Mouse (Mus musculus) embryo, embryonic 9.5 days (tissue): ENCODE data around the gene Tmem245.
"Not testable (repeated sequence)": the region's sequence is repeated elsewhere in the genome, so short reads cannot be mapped to it uniquely, and the experiment has no call there.

ENCODE experiments used
- DNase-seq: peaks from one replicate; pipeline ENCODE4 v3.0.0-alpha.2; 2017; ENCODE audit errors: extremely low spot score

Gene Tmem245

DNA sequence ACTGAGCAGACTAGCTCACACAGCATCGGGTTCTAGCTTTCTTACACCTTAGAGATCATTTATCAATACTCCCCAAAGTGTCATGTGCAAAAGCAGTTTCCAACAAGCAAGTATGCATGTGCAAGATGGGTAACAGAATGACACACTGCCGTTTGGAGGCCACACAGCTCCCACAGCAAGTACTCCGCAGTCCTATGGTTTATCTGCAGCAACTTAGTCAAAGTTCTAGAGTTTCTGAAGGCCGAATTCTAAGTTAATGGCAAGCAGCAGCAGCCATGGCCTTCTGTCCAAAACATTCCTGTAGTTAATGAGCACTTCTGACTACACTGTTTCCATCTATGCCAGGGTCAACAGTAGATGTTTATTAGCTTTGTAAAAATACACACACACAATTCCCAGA, 20.3 kb downstream of the Tmem245 start:
- no peak for DNase-seq

DNA sequence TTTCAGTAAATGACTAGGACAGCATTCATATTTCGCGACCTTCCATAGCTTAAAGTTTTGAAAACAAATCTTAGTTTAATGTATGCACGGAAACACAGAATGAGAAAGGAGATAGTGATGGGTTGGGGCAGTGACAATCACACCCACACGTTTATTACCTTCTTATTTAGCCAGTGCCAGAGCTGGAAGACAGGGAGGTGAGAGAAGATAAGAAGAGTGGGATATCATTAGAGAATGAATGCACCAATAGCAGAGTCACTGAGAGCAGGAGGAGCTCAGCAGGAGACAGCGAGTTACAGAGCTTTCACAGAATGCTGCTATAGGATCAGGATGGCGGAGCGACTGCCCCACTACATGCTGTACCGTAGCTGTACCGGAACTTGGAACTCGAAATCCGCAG, 25.0 kb downstream of the Tmem245 start:
- no peak for DNase-seq

DNA sequence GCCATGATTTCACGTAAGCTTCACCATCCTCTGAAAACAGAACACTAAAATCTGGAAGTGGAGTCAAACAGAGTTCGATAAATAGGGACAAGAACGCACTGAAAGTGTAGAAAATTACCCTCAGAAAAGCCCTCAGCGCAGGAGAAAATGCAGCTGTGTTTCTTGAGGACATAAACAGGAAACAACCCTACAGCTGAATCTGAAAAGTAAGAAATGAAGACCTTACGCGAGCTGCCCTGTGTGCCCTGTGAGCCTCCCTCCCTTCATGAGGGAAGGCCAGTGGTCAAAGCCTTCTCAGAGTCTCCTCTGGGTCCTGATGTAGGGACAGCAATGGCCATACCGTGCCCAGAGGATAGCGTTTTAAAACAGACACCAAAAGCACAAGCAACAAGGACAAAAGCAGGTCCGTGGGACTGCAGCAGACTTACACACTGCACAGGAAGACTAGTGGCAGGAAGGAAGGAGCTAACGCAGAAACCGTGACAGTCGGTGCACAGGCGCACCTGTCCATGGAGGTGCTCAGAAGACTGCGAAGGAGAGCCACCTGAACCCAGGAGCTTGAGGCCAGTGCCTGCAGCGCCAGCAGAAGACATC, 31.4 kb downstream of the Tmem245 start:
- DNase-seq, result no peak

DNA sequence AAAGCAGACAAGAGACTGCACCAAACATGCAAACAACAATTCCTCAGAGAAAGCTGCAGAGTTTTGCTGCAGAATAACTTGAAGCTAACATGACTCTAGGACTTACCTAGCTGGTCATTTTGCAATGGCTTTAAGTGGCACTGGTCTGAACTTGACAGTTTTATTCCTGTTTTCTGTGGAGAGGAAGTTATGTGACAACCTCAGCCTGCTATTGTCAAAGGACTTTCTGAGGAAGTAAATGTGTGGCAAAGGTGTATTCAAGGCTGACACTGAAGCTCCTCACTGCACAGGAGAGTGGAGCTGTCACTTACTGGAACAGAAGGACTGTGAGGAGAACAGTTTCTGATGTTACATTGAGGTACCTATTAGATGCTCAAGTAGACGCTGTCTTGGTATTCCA, 32.5 kb downstream of the Tmem245 start:
- no peak for DNase-seq

DNA sequence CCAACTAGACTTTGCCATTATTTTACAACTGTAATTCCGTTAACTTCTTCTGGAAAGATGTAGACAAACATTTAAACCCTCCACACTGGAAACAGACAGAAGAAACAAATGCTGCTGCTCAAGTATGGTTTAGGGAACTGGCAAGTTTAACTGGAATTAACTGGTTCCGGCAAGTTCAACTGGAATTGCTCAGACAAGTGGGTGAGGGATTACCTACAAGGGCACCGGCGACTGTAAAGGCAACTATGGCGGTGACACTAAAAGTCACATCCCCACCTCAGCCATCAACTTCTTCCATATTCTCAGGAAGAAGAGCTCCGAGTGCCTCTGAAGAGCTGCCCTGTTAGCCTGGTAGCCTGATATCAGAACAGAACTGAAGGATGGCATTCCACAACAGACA, 32.9 kb downstream of the Tmem245 start:
- DNase-seq, result no peak

DNA sequence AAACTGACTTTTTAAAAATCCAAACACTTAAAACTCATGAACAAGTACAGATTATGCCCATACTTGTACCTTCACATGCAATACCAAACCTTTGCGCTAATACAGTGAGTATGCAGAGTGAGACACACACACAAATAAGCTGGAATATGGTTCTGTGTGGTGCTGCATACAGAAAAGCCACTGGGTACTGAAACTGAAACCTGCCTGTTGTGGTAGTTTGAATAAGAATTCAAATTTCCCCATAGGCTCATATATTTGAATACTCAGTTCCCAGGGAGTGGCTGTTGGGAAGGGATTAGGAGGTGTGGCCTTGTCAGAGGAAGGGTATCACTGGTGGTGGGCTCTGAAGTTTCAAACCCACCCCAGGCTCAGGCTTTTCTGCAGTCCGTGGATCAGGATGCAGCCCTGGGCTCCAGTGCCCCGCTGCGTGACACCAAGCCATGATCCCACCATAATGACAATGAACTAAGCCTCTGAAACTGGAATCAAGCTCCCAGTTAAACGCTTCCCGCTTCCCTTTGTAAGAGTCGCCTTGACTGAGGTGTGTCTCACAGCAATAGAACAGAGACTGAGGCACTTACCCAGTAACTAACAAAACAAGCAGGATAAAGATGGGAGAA, 34.7 kb downstream of the Tmem245 start:
- no peak for DNase-seq

DNA sequence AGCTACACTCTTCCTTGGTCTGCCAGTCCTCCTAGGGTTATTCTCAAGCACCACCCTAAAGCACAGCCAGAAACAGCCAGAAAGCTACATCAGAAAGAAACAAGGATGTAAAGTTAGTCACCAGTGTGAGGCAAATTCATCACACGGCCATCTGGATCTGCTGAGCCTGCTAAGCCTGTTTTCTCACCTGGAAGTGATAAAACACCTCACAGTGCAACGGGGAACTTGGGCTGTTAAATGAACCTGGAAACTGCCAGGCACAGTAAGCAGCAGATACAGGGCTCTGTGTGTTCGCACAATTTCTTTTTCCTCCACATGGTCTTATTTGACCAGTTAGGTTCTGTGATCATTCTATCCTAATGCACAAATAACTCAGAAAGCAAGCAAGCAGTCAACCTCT, 37.7 kb downstream of the Tmem245 start:
- no peak for DNase-seq

DNA sequence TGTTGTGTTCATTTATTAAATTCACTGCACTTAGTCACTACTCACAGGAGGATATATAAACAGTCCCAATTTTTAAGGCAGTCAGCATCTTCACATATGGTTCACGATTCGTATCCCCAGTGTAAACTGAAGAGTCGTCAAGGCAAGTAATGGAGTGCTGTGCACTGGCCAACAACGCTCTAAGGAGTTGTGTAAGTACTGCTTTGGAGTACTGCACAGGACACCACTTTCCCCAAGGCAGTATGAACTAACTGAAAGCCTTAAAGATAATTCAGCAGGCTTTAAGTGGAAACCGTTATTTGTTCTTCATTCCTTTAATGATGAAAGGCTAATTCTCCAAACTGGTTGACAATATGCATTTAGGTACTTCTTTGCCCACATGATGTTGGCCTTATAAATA, 39.6 kb downstream of the Tmem245 start:
- DNase-seq, result no peak

DNA sequence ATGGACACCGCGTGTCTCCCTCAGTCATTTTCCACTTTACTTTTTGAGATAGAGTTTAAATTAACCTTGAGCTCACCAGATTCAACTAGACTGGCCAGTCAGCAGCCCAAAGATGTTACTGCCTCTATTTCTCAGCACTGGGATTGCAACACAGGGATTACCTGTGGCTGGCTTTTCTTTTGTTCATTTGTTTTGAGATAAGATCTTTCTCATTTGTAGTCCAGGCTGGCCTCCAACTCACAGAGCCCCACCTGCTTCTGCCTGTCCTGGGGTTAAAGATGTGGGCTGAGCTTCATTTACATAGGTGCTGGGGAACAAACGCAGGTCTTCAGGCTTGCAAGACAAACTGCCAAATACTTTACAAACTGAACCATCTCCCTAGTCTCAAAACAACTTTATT, 40.3 kb downstream of the Tmem245 start:
- DNase-seq, result no peak

DNA sequence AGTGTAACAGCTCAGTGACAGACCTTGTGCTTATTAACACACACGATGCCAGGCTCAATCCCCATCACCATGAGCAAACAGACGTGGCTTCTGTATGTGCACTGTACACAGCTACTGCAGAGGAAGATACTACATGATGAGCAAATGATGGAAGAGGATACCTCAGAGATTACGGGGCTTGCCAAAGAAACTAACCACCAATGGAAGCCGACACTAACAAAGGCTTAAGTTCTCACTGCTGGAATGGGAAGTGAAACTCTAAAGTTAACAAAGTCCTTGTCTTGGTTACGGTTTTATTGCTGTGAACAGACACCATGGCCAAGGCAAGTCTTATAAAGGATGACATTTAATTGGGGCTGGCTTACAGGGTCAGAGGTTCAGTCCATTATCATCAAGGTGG, 41.7 kb downstream of the Tmem245 start:
- no peak for DNase-seq

DNA sequence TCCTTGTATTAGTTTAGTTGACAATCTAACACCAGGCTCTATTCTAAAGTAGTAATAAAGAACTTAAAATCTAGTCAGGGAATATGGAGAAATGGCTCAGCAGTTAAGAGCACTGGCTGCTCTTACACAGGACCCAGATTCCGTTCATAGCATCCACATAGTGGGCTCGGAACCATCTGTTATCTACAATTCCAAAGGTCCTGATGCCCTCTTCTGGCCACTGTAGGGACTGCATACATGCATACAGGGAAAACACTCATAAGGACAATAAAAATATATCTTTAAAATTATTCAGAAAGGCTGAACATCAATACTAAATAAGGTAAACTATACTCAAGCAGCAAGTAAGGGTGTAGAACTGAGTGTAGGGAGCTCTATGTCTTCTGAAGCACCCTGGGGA, 45.6 kb downstream of the Tmem245 start:
- no peak for DNase-seq

DNA sequence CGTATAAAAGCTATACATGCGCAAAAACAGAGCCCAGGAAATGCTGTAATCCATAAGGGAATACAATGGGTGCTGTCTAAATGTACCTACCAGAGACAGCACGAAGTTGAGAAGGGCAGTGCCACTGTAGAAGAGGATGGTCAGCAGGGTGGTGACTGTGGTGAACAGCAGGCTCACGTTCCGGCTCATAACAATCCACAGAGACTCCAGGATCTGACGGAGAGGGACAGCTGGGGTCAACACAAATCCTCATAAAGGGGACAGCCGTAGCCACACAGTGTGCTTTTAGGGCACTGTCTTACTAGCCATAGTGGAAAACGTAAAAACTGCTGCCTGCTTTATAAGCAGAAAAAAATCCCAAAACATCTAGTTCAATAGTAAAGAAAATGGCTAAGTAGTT, 48.0 kb downstream of the Tmem245 start:
- no peak for DNase-seq

DNA sequence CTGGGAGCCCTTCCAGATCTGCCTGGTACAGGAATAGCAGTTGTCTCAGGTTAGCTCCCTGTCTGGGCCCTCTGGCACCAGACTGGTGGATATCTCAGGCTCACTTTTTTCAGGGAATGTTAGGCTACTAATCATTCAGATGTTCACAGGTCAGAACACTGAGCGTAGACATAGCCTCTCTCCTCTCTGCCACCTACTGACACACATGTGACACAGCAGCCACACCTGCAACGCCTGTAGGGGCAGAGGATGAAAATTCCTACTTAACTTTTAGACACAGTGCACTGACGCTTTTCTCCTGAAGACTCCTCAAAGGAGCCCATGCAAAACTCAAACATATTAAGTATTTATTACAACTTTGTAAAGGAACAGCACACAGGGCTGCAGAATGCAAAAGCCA, 49.7 kb downstream of the Tmem245 start:
- DNase-seq, result no peak

DNA sequence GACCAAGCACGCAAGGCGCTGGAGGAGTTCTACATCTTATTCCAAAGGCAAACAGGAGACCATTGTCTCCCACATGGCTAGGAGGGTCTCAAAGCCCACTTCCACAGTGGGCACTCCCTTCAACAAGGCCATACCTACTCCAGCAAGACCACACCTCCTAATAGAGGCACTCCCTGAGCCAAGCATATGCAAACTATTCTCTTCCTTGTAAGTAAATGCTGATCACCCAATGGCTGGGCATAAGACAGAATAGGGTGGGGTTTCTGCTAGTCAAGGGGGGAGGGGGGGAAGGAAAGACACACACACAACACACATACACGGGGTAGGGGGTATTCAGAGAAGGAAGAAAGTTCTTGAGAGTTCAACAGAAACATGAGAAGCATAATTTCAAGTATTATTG, 53.0 kb downstream of the Tmem245 start:
- DNase-seq, result no peak

DNA sequence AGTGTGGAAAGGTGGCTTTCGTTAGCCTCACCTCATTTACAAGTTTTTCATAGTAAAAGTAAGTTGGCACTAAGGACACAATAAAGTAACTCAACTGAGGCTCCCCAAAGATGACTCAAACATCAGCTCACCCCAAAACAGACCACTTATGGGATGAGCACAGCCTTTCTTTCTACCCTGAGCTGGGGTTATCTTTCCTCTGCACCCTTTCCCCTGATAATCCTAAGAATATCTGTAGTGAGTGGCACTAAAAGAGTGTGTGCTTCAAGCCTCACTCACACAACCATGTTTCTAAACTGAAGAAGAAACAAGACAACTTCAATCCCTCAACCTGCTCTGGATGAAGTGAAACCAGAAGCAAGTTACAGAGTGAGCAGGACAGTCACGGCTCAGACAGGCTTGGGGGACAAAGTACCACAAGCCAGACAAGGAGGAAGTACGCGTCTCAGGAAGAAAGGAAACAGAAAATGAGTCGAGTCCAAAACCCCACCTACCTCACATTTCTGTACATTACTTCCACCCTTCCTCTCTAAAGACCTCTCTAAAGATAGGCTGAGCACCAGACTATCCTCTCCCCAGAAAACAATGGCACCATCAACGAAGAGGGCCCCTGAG, 54.6 kb downstream of the Tmem245 start:
- no peak for DNase-seq

DNA sequence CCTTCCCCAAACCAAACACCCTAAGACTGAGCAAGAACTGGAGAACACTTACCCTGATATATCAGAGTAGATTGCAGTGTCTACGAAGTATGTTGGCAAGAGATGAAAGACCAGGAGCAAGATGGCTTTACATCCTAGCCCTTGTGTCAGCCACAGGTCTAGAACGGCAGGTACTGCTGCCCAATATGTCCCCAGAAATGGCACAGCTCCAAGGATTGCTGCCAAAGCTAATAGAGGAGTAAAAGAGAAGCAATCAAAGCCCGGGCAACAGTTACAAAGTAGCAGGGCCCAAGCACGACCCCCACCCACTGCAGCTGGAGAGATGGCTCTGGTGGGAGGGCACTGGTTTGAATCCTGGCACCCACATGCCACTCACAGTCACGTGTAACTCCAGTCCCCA, 58.8 kb downstream of the Tmem245 start:
- DNase-seq, result no peak

DNA sequence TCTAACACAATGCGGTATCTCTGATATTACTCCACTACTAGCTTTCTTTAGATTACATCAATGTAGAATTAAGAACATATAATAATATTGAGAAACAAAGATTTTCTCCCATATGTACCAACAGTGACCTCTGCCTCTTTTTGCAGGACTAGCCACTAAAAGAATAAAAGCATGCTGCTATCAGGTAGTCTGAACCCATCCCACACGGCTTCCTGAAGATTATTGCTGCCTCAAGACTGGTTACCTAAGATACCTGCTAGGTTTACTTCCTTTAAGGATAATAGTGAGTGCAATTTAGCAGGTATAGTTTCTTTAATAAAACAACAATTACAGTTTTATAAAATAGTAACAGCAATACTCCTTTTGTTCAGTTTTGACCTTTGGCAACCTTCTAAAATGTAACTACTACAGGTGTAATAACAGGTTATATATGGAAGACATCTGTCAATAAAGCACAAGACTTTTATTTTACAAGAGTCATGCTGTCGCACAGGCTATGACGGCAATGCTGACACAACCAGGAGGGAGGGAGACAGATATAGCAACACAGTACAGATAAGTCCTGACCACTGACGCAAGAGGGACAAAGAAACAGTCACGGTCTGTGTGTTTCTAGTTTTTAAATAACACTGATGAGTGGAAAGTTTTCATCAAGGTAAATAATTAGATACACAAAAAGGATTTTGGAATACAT, 60.8 kb downstream of the Tmem245 start:
- DNase-seq, result no peak

DNA sequence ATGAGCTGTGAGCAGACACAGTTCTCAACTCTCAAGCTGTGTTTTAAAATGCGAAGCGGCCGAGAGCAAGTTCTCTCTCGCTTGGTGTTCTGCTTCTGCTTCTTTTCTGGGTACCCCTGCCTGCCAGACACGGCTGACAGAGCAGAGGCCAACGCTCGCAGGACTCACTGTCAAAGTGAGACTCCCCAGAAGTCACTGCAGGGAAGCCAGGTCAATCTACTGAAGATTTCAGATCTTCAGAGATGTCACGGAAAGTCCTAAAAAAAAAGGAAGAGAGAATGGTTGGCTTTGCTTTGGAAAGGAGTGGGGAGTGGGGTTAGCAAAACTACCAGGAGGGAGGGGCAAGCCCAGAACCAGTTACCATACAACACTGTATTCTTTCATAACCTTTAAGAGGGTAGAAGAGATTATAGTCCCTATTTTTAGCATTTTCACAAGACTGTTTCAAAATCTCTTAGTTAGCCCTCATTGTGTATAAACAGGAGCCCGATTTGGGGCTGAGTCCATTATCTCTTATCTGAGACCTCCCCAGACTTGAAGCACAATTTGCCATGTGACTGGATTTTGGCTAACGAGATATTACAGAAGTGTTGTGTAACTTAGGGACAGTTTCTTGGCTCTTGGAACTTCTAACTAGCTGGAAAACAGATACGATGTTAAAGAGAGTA, 67.1 kb downstream of the Tmem245 start:
- no peak for DNase-seq

DNA sequence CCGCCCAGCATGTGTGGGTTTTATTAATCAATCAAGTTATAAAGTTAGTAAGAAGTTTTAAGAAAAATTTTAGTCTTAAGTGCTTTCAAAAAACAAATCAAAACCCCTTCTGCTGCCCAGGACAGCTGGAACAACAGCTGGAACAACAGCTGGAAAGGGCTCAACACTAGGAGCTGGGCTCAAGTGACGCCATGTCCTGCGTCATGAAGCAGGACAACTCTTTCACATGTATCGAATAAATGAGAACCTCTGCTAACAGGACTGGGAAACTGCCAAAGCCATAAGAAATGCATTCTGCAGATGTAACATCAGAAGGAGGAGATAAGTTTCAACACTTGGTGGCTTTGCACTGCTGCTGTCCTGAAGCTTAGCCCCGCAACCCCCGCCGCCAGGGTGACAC, 68.3 kb downstream of the Tmem245 start:
- DNase-seq, result no peak

DNA sequence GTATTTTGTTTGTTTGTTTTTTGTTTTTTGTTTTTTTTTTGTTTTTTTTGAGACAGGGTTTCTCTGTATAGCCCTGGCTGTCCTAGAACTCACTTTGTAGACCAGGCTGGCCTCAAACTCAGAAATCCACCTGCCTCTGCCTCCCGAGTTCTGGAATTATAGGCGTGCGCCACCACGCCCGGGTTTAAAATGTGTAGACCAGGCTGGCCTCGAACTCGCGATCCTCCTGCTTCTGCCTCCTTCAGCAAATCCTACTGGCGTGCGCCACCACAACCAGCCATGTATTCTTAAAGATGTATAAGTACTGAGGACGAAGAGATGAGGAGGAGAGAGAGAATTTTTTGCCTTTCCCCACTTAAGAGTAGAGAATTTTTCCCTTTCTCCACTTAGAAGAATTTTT, 76.7 kb downstream of the Tmem245 start:
- DNase-seq, result not testable (repeated sequence)

DNA sequence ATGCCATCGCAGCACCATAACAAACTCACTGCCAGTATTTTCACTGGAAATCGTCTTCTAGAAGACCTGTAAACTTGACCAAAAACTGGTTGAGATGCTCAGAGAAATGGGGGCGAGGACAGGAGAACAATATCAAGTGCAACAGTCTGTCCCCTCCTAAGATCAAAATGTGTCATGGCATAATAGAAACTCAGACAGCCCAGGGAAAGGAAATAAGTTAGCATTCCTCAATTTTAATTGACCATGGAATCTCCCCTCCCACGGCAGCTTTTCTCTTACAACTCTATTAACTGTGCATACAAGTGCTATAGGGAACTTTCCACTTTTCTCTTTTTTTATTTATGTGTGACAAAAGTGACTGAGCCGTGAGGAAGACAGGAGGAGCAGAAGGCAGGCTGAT, 79.5 kb downstream of the Tmem245 start:
- DNase-seq, result no peak

DNA sequence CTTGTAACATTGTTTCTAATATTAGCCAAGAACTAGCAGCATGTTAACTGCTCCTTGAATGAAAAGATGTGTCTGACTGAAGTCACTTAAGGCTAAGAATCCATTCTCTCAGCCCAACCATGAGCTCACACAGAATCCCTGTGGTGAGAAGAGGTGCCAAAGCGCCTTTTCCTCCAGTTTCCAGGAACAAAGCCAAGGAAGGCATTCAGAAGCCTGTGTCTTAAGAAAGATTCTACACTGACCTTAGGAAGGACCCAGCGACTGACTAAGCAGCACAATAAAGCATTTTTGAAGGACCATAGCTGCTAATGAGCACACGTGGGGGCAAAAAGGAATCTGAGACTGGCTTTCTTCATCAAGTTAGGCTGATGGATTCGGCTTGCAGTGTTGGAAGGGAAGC, 81.3 kb downstream of the Tmem245 start:
- no peak for DNase-seq
